Mouse (Mus musculus) Muller cell, postnatal 12 days (primary cell): ENCODE measurements around the gene Vgf.
A peak's percentile ranks its signal among the peaks of the same experiment; 100 is the strongest.

Source experiments
- DNase-seq: peaks from one replicate; pipeline ENCODE4 v3.0.0-alpha.2; 2015; ENCODE audit errors: inconsistent ontology term

Gene Vgf

DNA sequence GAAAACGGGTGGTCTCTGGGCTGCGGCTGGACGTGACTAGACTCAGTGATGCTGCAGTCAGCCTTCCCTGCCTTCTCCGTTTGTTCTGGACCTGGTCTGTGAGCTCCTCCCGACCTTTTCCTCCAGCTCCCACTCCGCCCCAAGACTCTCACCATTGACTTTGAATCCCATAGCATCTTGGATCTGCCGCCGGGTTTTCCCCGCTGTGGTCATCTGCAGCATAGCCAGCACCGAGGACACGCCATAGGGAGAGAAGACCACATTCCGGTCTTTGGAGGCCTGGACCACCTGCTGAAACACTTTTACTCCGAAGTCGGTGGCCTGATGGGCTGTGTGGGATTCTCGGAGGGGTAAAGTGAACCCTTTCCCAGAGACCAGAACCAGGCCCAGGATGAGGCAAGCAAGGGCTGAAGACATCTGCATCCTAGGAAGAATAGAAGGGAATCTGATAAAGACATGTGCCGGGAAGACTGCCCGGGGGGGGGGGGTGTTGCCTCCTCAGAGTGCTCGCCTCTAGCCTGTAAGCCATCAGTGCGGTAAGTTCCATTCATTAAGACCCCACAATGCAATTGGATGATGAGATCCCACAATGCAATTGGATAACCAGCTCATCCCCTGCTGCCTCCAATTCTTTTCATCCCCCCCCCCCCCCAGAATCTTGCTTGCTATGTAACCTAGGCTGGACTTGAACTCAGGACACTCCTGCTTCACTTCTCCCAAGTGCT, 44.9 kb downstream of the Vgf start:
- DNase-seq, result no peak

- peak; percentile 93 for DNase-seq
Observed at GRCm38 (mm10) chr5:137072079-137072960, 46.1 kb downstream of the Vgf start, which contains the start of gene Serpine1. Gene Serpine1, minus strand, starts transcription at chr5:137072268.

DNA sequence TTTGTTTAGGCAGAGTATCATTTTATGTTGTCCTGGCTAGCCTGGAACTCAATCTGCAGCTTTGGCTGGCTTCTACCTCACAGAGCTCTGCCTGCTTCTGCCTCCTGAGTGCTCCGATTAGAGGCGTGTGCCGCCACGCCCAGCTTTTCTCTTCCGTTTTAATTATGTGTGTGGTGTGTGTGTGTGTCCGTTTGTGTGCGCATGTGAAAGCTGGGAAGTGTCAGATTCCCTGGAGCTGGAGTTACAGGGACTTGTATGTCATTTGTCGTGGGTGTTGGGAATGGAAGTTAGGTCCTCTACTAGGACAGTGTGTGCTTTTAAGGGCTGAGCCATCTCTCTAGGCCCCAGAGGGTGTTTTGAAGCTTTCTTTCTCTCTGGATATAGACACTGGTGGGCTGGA, 46.9 kb downstream of the Vgf start:
- no peak for DNase-seq

DNA sequence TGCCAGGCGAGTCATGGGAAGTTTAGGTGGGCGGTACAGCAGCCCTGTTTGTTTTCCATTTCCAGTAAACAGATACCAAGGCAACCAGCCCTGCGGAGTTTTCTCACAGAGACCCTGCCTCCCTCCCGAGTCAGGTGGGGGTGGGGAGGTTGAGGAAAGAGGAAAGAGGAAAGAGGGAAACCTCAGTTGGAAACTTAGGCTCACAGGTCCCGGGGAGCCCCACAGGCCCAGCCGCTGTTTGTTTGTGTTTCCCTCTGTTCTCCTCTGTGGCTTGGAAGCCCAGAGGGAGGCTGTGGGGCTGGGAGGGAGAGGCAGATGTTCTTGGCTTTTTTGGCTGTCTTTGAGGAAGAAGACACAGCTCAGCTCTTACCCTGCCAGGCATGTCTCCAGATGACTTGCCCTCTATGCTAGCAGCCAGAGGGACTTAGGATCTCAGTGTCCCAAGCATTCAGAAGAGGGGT, 48.0 kb downstream of the Vgf start:
- peak; percentile 72 for DNase-seq

- no peak for DNase-seq
Observed at GRCm38 (mm10) chr5:137075726-137076125, 49.5 kb downstream of the Vgf start.

GRCm38 (mm10) chr5:137076191-137076930, 50.2 kb downstream of the Vgf start:
- no peak for DNase-seq

DNA sequence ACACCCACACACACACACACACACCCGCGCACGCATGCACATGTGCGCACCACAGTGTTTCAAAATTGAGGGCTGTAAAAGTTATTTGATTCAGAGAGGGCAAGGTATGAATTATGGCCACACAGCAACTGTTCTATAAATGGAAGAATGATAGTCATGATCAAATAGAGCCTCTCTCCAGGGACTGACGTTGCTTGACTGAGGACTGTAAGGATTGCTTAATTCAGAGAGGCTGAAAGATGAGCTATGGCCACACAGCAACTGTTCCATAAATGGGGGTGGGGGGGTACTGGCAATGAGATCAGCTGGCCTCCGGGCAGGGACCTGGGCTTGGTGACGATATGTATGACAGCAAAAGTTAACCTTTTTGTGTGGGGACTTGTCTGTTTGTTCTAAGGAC, 51.0 kb downstream of the Vgf start:
- DNase-seq, result no peak

DNA sequence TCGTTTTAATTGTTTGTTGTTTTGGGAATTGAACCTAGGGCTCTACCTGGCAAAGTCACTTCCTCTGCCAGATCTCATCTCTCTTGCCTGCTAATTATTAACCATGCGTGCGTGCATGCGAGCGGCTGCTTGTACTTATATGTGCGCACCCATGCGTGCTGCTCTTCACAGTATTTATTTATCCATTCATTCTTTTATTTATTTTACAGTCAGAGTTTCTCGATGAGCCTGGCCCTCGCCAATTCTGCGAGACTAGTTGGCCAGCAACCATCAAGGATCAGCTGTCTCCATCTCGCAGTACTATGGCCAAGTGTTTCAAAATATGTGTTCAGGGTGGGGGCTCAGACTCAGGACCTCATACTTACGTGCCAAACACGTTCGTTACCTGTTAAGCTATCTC, 51.8 kb downstream of the Vgf start:
- DNase-seq, result no peak

GRCm38 (mm10) chr5:137078616-137079015, 52.4 kb downstream of the Vgf start:
- peak; percentile 79 for DNase-seq

GRCm38 (mm10) chr5:137079849-137080248, 53.7 kb downstream of the Vgf start:
- DNase-seq, result peak; percentile 91
